Mouse (Mus musculus) thymus, adult 18-20 months (tissue): ENCODE measurements around the gene Hnrnpk.
A peak's percentile ranks its signal among the peaks of the same experiment; 100 is the strongest.
"Not testable (repeated sequence)": the region's sequence is repeated elsewhere in the genome, so short reads cannot be mapped to it uniquely, and the experiment has no call there.

Experiments used
- DNase-seq, 2 experiments: peaks; one replicate each; pipeline ENCODE4 v3.0.0; 2022; ENCODE audit warnings: mixed read lengths in 2 of 2

Gene Hnrnpk

DNA sequence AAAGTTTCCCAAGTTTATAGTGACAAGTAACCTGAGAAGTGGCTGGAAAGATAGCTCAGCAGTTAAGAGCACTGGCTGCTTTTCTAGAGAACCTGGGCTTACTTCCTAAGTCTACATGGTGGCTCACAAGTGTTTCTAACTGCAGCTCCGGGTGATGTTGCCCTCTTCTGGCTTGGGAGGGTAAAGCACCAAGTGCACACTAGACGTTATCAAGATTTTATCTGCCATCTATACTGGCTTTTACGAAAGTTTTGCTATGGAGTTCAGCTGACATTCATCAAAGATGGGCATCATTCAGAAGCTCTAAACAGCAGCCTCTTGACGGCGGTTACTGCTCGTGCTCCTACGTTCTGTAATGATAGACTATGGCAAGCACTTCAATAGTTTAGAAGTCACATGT, 15.2 kb downstream of the Hnrnpk start:
- DNase-seq = peak; percentile 44 to 56

DNA sequence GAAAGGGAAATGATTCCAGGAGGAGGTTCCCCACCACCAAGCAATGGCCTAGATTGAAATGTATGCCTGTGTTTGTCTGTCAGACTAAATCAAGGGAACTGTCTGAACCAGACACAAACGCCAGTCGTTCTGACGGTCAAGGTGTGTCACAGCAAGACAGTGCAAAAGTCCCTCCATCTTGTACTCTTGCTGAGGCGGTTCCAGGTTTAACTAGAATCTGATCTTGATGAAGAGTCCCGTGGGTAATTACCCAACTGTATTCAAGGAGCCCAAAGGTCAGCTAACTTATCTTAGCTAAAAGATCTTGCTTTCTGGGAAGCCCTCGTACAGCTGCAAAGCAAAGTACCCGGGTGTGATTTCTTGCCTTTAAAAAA, 17.6 kb downstream of the Hnrnpk start:
- no peak for DNase-seq

DNA sequence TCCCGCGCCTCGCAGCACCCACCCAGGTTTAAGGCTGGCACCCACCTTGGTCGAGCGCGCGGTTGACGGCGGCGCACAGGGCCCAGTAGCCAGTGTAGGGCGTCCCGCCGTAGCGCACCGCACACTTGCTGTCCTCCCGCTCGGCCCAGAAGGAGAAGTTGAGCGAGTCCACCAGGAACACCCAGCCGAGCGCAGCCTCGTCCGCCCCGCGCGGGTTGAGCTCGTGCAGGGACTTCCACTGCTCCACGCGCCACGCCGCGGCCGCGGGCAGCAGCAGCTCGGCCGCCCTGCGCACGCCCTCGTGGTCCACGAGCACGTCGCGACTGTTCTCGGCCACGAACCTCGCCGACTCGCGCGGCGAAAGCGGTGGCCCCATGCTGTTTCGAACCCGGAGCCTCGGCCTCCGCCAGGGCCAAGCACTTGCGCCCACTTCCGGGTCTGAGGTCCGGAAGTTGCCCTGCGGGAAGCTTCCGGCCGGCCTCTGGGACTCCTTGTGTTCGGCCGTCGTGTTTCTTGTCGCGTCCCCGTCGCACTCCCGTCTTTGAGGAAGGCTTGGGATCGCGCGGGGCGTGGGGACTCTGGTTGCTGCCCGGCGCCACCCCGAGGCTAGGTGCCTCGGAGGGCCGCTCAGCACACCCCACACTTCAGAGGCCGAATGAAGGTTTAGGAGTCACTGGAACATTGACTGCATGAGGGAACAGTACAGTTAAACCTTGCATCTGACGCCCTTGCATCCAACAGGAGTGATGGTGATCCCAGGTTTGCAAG, 18.2 kb downstream of the Hnrnpk start, which contains the start of gene 2210016F16Rik:
2210016F16Rik (minus strand) TSS at position 447 of the 768 bp plus-strand sequence.
- peak; percentile 45 to 46 for DNase-seq

DNA sequence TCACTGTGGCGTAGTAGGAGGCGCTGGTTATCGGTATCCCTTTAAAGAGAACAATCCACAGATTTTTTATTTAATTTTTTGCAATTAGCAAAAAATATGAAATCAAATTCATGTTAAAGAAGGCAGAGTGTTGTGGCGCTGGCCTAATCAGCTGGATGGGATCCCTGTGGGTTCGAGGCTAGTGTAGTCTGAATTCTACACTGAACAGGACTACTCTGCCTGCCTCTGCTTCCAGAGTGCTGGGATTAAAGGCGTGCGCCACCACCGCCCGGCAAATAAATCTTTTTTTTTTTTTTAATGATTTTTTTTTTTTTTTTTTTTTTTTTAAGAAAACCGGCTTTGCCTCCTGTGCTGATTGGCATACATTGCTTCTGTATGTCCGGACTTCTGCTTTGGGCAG, 18.8 kb downstream of the Hnrnpk start:
- DNase-seq = no peak

DNA sequence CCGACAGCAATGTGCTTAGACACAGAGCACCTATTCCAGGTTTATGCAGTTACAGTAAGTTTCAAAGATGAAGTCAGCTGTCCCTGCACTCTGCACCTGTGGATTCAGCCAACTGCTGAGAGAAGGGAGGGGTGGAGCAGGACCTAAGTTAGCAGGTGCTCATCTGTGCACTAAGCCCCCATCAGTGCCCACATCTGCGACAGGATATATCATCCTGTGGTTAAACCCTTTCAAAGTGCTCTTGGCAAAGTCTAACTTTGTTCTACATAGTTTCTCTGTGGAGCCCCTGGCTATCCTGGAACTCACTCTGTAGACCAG, 30.0 kb downstream of the Hnrnpk start:
- DNase-seq = peak; percentile 28 to 44

DNA sequence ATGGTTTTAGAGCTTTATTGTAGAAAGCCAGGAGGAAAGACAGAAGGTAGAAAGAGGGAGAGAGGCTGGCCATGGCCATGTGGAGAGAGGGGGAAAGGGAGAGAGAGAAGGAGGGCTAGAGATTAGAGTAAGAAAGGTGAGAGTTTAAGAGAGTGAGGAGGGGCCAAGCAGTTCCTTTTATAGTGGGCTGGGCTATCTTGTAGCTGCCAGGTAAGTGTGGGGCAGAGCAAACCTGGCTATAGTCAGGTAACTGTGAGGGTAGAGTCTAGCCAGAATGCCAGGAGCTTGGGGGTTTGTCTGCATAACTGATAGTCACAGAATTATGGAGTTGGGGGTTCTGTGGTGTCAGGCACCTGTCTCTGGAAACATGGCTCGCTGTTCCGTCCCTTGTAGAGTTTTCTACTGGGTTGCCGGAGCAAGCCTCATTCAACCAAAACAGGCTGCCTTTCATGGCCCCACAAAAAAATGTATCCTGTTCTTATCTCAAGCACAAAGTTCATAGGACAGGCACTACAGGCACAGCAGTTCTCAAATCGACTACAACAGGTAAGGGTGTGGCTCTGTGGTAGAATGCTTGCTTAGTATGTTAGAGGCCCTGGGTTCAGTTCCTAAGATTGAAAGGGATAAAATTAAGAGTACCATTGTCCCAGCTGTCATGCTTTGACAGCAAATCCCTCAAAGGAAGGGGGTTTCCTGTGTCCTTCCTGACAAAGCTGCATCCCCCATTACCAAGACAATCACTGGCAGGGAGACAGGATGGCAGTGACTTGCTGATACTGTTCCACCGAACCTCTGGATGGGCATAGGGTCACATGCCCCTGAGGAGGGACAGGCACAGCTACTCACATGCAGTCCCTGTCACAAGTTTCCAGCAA, 30.6 kb downstream of the Hnrnpk start:
- DNase-seq = no peak

DNA sequence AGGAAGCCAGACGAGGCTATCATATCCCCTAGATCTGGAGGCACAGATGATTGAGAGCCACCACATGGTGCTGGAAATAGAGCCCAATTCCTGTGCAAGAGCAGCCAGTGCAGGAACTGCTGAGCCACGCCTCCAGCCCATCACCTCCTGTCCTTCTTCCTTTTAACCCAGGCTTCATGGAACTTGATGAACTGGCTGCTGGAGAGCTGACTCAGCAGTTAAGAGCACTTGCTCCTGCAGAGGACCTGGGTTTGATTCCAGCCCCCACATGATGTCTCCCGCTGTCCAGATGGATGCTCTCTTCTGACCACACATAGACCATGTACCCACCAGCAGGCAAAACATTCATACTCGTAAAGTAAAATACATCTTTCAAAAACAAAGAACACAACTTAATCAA, 34.3 kb downstream of the Hnrnpk start:
- no peak for DNase-seq

DNA sequence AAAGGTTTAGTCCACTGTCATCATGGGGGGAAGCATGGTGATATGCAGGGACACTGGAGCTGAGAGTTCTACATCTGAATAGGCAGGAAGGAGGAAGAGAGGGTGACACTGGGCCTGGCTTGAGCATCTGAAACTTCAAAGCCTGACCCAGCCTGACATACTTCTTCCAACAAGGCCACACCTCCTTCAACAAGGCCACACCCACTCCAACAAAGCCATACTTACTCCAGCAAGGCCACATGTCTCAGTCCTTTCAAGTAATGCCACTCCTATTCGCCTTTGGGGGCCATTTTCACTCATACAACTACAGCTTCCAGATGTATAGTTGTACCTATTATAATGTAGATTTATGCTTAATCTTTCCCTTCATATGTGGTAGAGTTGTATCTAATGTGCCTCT, 35.5 kb downstream of the Hnrnpk start:
- no peak for DNase-seq

DNA sequence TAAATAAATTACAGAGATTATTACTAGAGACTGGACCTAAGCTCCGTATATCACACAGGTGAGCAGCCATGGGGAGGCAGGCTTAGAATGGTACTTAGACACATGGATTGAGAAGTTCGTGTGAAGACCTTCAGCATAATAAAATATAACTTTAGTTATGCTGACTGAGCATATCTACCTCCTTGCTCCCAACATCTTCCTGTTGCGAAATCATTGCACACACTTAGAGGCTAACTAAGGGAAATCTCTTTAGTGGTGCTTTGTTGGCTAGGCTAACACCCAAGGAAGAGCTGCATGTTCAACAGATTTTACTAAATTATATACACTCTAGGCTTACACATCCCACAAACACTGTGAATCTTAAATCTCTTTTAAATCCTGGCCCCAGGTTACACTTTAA, 36.8 kb downstream of the Hnrnpk start:
- DNase-seq = no peak

DNA sequence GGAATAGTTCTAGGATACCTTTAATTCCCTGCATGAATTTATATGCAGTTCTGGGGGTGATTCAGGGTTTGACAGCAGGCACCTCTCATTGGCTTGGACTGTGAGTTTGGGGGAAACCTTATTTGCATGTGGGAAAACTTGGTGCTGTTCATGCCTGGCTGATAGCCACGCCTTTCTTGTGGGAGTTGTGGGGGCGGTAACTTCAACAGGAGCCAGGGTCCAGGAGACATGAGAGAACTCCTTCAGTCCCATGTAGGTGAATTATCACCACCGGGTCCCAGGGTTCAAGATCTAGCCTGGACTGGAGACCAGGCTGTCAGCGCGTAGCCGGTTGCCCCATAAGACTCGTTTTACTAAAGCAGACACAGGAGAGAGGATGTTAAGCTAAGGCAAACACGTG, 38.0 kb downstream of the Hnrnpk start:
- DNase-seq = not testable (repeated sequence)

DNA sequence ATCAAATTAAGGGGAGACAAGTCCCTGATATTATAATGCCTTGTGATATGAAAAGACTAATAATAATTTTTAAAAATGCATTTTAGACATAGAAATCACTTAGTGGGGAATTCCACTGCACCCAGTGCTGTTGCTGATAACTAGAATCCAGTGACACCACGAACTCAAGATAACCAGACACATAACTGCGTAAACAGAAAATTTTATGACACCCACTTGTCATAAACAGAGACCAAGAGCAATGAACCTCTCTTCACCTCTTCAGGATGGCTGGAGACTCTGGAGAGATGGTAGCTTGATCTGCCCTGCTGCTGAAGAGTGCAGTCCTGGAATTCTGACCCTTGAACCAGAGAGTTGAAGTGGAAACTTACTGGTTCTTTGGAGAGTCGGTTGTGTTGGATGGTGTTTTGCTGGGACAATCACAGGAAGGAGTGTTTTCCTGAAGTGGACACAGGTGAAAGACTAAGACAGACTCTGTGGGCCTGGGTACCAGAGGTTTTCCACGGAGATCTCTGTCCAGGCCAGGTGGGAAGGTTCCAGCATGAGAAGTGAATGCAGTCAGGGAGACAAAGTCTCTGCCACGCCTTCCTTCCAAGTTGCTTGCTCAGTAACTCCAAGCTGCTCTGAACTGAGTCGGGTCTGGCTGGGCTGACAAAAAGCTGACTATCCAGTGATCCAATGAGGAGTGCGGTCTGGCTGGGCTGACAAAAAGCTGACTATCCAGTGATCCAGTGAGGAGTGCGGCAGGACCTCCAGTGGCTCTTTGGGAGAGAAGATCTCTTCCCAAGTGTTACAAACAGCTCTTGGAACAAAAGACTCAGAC, 38.6 kb downstream of the Hnrnpk start:
- no peak for DNase-seq

DNA sequence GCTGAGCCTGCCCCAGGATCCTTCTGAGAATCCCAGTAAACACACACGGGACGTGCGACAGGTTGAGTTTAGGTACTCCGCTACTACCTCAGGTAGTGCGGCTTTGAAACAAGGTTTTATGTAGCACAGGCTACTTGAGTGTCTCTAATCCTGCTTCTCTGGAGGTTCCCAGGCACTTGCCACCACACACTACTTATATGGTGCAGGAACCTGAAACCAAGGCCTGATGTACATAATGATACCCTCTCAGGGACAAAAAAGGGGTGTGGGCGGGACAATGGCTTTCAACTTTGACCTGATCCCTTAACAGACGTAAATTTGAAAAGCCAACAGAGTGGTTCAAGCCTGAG, 43.9 kb downstream of the Hnrnpk start:
- DNase-seq = no peak

DNA sequence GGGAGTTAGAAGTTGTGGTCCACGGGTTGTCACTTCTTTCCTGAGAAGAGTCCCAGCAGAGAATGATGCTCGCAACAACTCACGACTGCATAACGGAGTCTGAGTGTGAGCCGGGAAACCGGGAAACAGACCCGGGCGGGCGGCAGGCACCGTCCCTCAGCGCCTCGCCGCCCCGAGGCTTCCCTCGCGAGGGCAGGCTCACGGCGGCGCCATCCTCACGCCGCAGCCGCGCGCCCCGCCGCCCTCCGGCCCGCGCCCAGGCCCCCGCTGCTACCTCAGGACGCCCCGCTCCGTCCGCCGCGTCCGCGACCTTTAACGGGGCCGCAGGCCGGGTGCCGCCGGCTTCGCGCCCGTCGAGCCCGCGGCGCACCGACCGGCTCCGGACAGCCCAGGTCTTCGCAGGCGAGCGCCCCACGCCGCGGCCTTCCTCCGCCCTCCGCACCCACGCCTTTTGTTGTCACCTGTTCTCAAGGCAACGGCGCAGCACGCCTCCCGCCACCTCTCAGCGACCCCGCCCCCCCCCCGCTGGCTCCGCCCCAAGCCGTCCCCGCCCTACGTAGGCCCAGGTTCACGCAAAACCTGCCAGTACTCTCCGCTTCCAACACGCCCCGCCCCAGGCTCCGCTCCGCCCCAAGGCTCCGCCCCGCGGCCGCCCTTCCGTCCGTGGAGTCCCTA, 44.4 kb downstream of the Hnrnpk start, which contains the start of gene Kif27:
Kif27 (minus strand) TSS at position 494 of the 675 bp plus-strand sequence.
- peak; percentile 73 to 82 for DNase-seq

DNA sequence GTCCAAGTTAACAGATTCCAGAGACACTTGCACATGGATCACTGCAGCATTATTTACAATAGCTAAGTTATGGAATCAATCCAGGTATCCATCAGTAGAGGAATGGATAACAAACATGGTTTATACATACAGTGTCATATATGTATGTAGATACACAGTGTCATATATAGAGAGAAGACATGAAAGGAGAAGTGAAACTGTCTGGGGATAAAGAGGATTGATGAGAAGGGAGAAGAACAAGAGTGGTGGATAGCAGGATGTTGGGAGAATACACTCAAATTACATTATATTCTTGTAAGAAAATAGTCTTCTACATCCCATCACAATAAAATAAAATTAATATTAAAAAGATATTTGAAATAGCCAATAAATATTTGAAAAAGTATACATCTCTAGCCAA, 50.1 kb downstream of the Hnrnpk start:
- DNase-seq = no peak

DNA sequence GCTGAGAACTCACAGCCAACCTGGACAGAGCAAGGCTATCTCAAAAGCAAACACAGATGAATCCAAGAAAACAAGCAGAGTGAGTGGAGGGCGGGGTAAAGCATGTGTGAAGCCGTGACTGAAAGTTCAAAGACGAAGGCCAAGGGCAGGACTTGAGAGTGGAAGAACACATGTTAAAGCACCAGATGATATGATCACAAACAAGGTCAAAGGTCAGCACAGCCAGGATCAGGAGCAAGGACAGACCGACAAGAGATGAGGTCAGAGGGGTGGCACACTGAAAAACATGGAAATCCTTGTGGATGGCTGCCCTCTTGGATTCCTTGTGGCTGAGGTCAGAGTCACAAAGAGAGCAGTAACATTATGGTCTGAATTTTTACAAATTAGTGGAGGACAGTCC, 52.5 kb downstream of the Hnrnpk start:
- DNase-seq = no peak

DNA sequence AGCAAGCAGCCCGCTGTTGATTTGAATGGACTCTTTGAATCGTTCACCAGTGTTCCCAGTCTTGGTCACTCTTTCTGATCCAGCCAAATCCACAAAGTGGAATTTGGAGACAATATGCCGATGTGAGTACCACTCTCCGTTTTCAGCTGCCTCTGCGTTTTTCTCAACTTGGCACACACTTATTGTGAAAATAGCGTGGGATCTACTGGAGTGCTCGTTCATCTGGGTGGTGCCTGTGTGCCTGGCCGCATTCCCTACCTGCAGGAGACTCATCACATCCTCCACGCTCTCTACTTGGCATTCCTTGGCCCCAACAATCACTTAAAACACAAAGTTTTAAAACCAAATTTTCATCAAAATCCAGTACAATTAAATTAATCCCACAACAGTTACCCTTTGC, 58.6 kb downstream of the Hnrnpk start:
- no peak for DNase-seq
